In genomic region chr5:113110929-113111328, GRCm38 (mm10) we compare ENCODE assay signal across 11 mouse cellular contexts. TPM values are rescaled to one million over a fixed set of nuclear protein-coding genes. Genes with fewer than 3 reads are reported as not detected.
DNase-seq lines count a peak whose midpoint lies in the region; ATAC-seq and TF ChIP-seq lines count a peak whose summit lies in the region.
"Had no signal": no experiment of that assay in that cellular context is flagged by ENCODE, and none has a peak within 500 bp of the region (broad histone marks: within the 10 kb centered on the region; RNA-seq: fewer than 3 reads in every experiment).

No protein-coding gene starts in this region.

- WGBS in lung, embryonic 16.5 days: 0% methylated on average over 1 of the region's 1 CpGs
- 0% methylated on average over 1 of the region's 1 CpGs for WGBS in forebrain, embryonic 10.5 days
- WGBS in stomach, embryonic 14.5 days: 13% methylated on average over 1 of the region's 1 CpGs
- 25% methylated on average over 1 of the region's 1 CpGs for WGBS in thymus, adult 2 months

- no peak for ATAC-seq in lung, embryonic 16.5 days (ENCODE audit: low read depth)
- ATAC-seq in stomach, embryonic 14.5 days (ENCODE audit: insufficient number of reproducible peaks, insufficient read depth, low FRiP score, low read depth): no peak
- ATAC-seq: activated CD4-positive, CD25-positive, alpha-beta regulatory T cell, adult 4 months had no signal

- no peak for TF ChIP-seq CTCF in thymus, adult 2 months (IDR thresholded peaks at IDR 0.05; ENCODE audit: borderline replicate concordance, control insufficient read depth, extremely low read depth, insufficient read depth, low read length, poor library complexity)

- H3K9ac ChIP-seq in lung, embryonic 16.5 days (ENCODE audit: low read length): no peak overlapping the region
- no peak overlapping the region for H3K9ac ChIP-seq in stomach, embryonic 14.5 days (replicated peaks; ENCODE audit: low read depth, low read length)

- H3K4me3 ChIP-seq in lung, embryonic 16.5 days (ENCODE audit: low read length): no peak overlapping the region
- no peak overlapping the region for H3K4me3 ChIP-seq in forebrain, embryonic 10.5 days
- H3K4me3 ChIP-seq in stomach, embryonic 14.5 days (ENCODE audit: low read depth, low read length): no peak overlapping the region
- H3K4me3 ChIP-seq in thymus, adult 2 months (ENCODE audit: control insufficient read depth, insufficient read depth, low read length): no peak overlapping the region

- H3K27ac ChIP-seq in lung, embryonic 16.5 days (ENCODE audit: low read length): peak overlapping the region; percentile 43; the same call in 1 of the 2 replicates
- H3K27ac ChIP-seq in forebrain, embryonic 10.5 days: peak overlapping the region; percentile 82
- peak overlapping the region; percentile 52; the same call in 1 of the 2 replicates for H3K27ac ChIP-seq in stomach, embryonic 14.5 days (ENCODE audit: low read length)
- no peak overlapping the region for H3K27ac ChIP-seq in thymus, adult 2 months (ENCODE audit: control insufficient read depth, insufficient read depth, low read length)

- H3K9me3 ChIP-seq in lung, embryonic 16.5 days (ENCODE audit: control insufficient read depth, low read length): no peaks in the 10 kb centered on the region
- H3K9me3 ChIP-seq in forebrain, embryonic 10.5 days: no peaks in the 10 kb centered on the region
- no peaks in the 10 kb centered on the region for H3K9me3 ChIP-seq in stomach, embryonic 14.5 days (ENCODE audit: control insufficient read depth, low read depth, low read length)

- H3K36me3 ChIP-seq in lung, embryonic 16.5 days (ENCODE audit: control insufficient read depth, insufficient read depth, low read length): no peaks in the 10 kb centered on the region
- H3K36me3 ChIP-seq in forebrain, embryonic 10.5 days (replicated peaks): no peaks in the 10 kb centered on the region
- no peaks in the 10 kb centered on the region for H3K36me3 ChIP-seq in stomach, embryonic 14.5 days (ENCODE audit: control insufficient read depth, insufficient read depth, low read length)
- no peaks in the 10 kb centered on the region for H3K36me3 ChIP-seq in thymus, adult 2 months (ENCODE audit: control insufficient read depth, insufficient read depth, low read length)

- H3K27me3 ChIP-seq in lung, embryonic 16.5 days (ENCODE audit: control insufficient read depth, insufficient read depth, low read depth, low read length): no peaks in the 10 kb centered on the region
- no peaks in the 10 kb centered on the region for H3K27me3 ChIP-seq in forebrain, embryonic 10.5 days (ENCODE audit: poor library complexity, severe bottlenecking)
- no peaks in the 10 kb centered on the region for H3K27me3 ChIP-seq in stomach, embryonic 14.5 days (ENCODE audit: control insufficient read depth, insufficient read depth, low read length)
- H3K27me3 ChIP-seq in thymus, adult 2 months (ENCODE audit: control insufficient read depth, insufficient read depth, low read length): no peaks in the 10 kb centered on the region

- H3K4me1 ChIP-seq in lung, embryonic 16.5 days (replicated peaks; ENCODE audit: control insufficient read depth, insufficient read depth, low read length): peaks cover 51% of the 10 kb centered on the region
- H3K4me1 ChIP-seq in forebrain, embryonic 10.5 days: peaks cover 46% of the 10 kb centered on the region
- peaks cover 25% of the 10 kb centered on the region for H3K4me1 ChIP-seq in stomach, embryonic 14.5 days (ENCODE audit: control insufficient read depth, insufficient read depth, low read length)
- peaks cover 2% of the 10 kb centered on the region; the same call in 1 of the 2 replicates for H3K4me1 ChIP-seq in thymus, adult 2 months (replicated peaks; ENCODE audit: control insufficient read depth, insufficient read depth, low read length)

- no peak for DNase-seq in lung, postnatal 25 days (ENCODE audit: low spot score)
- no peak for DNase-seq in forebrain, embryonic 10.5 days (ENCODE audit: extremely low spot score, low spot score)
- DNase-seq in liver: peak; percentile 52
- DNase-seq in layer of hippocampus, postnatal 10 days (ENCODE audit: low spot score in 2 of 2): no peak
- DNase-seq in spleen, postnatal 4 days (ENCODE audit: low spot score in 2 of 2): no peak
- no peak for DNase-seq in thymus, adult 2 months
- DNase-seq: kidney, postnatal 10 days; thymus, postnatal 14 days had no signal

- no peak overlapping the region for H3K4me2 ChIP-seq in lung, embryonic 16.5 days (ENCODE audit: low read depth, low read length)
- H3K4me2 ChIP-seq in stomach, embryonic 14.5 days (replicated peaks; ENCODE audit: low read depth, low read length): no peak overlapping the region

- no peak for TF ChIP-seq POLR2A in thymus, adult 2 months (IDR thresholded peaks at IDR 0.05; ENCODE audit: control insufficient read depth, extremely low read depth, insufficient read depth, low read length, poor library complexity)

RNA-seq across cellular contexts. Expression of gene Crybb3, which starts 29.5 kb away (rescaled TPM):
- 1.0 and 1.4 TPM in 2 replicates for polyA plus RNA-seq in lung, embryonic 16.5 days (2015; fragmentation: Nextera tagmentation; extraction: Ambion mirVana)
- polyA plus RNA-seq in forebrain, embryonic 10.5 days (2016; fragmentation: Nextera tagmentation; extraction: Ambion mirVana): 1.0 TPM in 2 replicates
- polyA plus RNA-seq in stomach, embryonic 14.5 days (2014; fragmentation: Nextera tagmentation; extraction: Ambion mirVana): 1.1 and 2.1 TPM in 2 replicates
- 1 to 10 TPM; 2.2 to 2.9 TPM for total RNA-seq in layer of hippocampus, postnatal 10 days (2021)
- polyA plus RNA-seq in thymus, adult 2 months (2012; rRNA removed): 2.3 and 4.8 TPM in 2 replicates
- polyA plus RNA-seq: activated CD4-positive, CD25-positive, alpha-beta regulatory T cell, adult 4 months had no signal

RNA-seq across cellular contexts. Expression of gene Crybb2, which starts 41.0 kb away (rescaled TPM):
- not detected in 2 replicates for polyA plus RNA-seq in lung, embryonic 16.5 days (2015; fragmentation: Nextera tagmentation; extraction: Ambion mirVana)
- polyA plus RNA-seq in forebrain, embryonic 10.5 days (2016; fragmentation: Nextera tagmentation; extraction: Ambion mirVana): not detected in 2 replicates
- polyA plus RNA-seq in stomach, embryonic 14.5 days (2014; fragmentation: Nextera tagmentation; extraction: Ambion mirVana): not detected in 2 replicates
- total RNA-seq in layer of hippocampus, postnatal 10 days (2021): not detected
- 0.20 TPM in 1 of 2 replicates, not detected in the other for polyA plus RNA-seq in thymus, adult 2 months (2012; rRNA removed)
- polyA plus RNA-seq: activated CD4-positive, CD25-positive, alpha-beta regulatory T cell, adult 4 months had no signal
